Mouse (Mus musculus): ENCODE data around the gene Slc11a1.

The Slc11a1 gene

DNA sequence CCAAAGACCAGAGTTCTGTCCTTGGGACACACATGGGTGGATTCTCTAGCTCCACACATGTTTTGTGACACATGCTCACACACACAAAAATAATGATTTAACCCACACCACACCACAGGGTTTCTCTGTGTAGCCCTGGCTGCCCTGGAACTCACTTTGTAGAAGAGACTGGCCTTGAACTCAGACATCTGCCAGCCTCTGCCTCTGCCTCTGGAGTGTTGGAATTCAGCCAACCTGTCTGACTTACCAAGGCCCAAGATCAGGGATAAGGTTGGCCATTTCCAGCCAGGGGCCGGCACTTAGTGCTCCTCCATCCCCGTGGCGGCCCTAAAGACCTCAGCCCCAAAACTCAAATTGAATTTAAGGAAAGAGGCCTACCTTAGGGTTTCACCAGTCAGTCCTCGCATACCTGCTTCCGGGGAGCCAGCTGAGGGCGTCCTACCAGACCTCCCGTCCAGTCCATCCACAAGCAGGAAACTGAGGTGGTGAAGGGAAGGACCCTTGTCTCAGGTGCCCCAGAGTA is 13.5 kb downstream of the Slc11a1 start:
- no peak for DNase-seq

DNA sequence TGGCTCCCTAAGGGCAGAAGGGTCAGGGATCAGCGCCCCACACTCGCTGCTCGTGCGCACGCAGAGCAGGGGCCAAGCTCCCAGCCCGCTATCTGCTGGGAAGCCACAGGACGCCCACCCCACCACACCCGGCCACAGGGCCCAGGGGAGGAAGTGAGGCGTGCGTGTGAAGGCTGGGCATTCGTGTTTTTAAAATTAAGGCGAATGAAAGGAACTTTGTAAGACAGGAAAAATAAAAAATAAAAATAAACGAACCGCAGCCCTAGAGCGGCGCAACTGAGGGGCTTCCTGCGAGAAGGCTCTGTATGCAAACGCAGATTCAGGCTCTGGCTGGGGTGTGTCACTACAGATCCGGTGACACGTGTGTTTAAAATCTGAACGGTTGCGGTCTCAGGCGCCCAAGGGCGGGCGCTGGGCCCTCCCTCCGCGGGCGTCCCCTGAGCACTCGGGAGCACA is 14.9 kb downstream of the Slc11a1 start:
- DNase-seq: peak; percentile 37

DNA sequence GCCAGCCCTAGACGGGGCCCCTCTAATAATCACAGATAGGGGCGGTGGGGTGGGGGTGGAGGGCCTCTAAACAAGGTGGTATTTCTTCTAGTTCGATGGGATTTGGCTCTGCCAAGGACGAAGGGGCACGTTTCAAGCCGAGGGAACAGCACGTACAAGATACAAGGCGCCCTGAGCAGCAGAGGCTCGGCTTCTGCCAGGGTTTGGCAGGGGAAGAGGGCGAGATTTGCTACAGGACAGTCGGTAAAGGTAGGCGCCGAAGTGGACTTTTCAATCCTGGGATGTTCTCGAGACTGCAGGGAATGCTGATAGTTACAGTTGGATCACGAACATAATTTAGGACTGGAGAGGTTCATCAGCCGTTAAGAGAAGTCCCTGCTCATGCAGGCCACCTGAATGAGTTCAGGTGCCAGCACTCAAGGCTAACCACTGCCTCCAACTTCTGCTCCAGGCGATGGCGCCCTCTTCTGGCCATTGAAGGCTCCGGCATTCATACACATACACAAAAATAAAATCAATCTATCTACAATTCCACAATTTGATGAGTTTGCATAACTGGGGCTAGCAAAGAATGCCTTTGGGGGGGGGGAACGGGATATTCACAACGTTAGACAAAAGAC is 15.4 kb downstream of the Slc11a1 start:
- DNase-seq: peak; percentile 72

DNA sequence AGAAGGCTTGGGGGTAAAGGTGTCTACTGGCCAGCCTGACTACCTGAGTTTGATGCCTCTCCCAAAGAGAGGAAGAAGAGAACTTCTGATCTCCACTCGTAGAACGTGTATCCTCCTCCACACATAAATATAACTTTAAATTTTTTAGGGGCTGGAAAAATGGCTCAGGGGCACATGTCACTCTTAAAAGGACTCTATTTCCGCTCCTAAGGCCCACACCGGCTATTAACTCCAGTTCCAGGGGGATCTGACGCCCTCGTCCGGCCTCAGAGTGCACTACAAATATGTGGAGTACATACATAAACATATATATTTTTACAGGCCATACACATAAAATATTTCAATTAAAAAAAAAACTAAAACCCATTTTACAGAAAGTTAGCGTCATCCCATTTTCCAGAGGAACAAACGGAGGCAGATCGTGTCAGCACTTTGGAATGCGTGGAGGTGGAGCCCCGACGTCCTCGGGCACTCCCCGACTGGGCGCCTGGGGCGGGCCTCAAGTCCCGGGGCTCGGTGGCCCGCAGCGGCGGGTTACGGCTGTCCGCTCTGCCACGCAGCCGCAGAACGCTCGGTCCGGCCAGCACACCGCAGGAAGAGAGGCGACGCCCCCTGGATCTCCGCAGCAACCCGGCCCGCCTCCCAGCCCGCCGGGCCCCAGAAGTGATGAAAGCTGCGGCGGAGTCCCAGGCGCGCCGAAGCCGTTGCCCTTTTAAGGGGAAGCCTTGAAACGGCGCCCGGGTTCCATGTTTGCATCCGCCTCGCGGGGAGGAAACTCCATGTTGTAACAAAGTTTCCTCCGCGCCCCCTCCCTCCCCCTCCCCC is 16.1 kb downstream of the Slc11a1 start, which contains the start of gene Ctdsp1:
Gene Ctdsp1, plus strand, starts transcription at position 586 of the 825 bp plus-strand sequence.
- DNase-seq: peak; percentile 97

DNA sequence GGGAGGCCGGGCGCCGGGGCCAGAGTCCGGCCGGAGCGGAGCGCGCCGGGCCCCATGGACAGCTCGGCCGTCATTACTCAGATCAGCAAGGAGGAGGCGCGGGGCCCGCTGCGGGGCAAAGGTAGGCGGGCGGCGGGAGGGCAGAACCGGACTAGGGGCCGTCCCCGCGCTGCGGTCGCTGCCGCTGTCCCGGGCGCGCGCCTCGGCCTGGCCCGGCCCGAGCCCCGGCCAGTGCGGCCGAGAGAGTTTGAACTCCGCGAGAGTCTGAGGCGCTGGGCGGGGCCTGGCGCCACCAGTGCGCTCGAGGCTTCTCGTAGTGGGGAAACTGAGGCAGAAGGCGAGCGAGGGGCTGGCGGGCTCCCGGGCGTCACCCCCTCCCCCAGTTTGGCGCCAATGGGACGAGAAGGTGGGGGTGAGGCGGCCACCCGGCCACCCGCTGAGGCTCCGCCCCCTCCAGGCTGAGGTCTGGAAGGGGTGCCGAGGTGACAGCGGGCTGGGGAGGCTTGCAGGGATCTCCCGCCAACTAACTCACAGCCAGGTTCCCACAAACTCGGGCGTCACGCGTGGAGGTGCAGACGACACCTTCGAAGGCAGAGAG is 16.9 kb downstream of the Slc11a1 start:
- DNase-seq: peak; percentile 88

DNA sequence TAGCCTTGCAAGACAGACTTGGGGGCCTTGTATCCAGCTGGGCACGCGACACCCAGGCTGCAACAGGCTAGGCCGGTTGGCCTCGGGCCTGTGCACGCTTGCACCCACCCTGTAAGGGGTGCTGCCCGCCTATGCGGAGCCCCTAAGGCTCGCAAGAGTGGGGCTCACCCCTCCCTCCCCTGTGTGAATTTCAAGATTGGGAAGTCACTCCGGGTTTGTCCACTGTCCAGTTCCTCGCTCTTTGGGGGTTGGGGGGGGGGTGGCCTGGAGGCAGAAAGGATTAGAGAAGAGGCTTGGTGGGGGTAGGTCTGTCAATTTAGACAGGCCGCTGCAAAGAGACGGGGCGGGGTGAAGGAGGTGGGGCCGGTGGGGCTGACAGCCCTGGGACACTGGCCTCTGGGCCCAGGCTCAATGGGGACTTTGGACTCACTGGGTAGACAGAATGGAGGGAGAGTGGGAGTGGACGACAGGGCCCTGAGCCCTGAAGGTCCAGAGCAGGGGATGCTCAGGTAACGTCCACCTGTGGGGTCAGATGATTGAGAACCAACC is 17.5 kb downstream of the Slc11a1 start:
- peak; percentile 64 for DNase-seq

DNA sequence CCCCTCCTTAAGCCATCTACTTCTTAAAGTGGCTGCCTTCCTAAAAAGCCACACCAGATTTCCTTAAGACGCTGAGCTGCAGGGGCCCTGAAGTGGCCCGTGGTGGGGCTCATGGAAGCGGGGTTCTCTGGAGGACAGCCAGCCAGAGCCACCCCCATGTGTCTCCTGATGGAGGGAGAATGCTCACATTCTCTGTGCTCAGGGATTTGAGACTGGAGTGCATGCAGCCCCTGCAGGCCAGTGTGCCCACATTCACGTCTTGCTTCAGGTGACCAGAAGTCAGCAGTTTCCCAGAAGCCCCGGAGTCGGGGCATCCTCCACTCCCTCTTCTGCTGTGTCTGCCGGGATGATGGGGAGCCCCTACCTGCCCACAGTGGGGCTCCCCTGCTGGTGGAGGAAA is 18.0 kb downstream of the Slc11a1 start:
- DNase-seq: no peak

DNA sequence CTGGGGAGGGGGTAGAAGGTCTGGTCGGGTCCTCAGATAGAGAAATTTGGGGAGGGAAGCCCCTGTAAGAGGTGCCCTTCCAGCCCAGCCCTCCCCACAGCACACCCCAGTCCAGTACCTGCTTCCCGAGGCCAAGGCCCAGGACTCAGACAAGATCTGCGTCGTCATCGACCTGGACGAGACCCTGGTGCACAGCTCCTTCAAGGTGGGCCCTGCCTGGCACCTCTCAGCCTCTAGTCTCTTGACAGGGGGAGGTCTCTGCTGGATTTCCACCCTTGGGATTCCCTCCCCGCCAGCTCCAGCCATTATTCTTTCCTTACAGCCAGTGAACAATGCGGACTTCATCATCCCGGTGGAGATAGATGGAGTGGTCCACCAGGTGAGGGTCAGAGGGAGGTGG is 18.7 kb downstream of the Slc11a1 start:
- DNase-seq: no peak

DNA sequence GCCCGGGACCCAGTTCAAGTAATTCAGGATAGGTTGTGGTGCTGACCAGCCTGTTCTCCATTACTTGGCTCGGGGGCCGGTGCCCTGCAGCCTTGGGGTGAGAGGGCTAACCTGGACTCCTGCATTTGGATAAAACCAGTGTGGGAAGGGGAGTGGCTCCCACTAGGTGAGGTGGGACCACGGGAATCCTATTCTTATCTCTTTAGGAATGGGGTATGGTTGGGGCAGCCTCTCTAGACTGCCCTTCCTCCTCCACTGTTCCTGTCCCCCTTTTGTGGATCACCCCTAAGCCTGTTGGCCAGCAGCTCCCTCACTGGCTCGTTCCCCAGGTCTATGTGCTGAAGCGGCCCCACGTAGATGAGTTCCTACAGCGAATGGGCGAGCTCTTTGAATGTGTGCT is 19.3 kb downstream of the Slc11a1 start:
- DNase-seq: no peak

DNA sequence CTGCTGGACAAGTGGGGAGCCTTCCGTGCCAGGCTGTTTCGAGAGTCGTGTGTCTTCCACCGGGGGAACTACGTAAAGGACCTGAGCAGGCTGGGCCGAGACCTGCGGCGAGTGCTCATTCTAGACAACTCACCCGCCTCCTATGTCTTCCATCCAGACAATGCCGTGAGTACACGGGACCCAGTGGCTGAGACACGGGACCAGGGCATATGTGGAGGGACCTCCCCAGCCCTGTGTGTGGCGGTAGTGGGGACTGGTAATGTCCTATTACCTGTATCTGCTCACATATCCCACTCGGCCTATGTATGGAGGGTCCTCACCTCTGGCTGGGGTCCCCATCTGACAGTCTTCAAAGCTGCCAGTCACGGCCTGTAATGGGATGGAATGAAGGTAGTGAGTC is 19.9 kb downstream of the Slc11a1 start:
- DNase-seq: no peak

DNA sequence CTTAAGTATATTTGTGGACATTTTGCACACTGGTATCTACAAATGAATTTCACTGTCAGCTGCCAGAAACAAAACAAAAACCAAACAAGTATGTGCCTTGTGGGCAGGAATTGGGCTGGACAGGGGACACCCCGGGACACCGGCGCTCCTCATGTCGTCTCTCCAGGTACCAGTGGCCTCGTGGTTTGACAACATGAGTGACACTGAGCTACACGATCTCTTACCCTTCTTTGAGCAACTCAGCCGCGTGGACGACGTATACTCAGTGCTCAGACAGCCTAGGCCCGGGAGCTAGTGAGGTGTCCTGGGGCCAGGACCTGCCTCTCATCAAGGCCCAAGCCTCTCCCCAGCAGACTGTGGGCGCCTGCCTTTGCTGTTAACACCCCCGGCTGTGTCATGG is 20.3 kb downstream of the Slc11a1 start:
- DNase-seq: no peak

DNA sequence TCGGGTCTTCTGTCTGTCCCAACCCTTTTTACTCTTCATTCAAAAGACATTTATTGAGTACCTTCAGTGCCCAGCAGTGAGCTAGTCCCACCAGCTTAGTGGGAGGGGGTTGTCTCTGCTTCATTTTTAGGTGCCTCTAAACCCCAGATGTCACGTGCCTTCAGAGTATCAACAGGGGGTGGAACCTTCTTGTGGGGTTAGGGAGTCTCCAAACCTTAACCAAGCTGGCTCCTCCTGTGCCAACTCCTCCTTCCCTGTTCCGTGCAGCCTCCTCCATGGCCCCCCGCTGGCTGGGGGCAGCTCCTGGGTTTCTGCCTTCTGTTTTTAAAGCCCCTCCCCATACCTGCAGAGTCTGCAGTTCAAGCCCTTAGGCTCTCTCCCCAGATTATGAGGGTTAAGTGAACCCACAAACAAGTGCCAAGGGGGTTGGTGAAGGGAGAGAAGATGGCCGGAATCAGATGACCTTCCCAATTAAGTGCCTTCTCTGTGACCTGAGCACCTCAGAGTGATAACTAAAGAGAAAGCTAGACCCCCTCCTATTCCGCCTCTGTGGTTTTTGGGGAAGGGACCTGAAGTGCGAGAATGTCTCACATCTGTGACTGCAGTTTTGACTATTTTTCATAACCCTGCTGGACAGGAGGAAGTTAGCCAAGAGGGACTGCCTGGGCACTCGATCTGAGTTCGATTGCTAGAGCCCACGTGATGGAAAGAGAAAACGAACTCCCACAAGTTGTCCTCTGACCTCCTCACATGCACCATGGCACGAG is 21.6 kb downstream of the Slc11a1 start:
- DNase-seq: peak; percentile 73

DNA sequence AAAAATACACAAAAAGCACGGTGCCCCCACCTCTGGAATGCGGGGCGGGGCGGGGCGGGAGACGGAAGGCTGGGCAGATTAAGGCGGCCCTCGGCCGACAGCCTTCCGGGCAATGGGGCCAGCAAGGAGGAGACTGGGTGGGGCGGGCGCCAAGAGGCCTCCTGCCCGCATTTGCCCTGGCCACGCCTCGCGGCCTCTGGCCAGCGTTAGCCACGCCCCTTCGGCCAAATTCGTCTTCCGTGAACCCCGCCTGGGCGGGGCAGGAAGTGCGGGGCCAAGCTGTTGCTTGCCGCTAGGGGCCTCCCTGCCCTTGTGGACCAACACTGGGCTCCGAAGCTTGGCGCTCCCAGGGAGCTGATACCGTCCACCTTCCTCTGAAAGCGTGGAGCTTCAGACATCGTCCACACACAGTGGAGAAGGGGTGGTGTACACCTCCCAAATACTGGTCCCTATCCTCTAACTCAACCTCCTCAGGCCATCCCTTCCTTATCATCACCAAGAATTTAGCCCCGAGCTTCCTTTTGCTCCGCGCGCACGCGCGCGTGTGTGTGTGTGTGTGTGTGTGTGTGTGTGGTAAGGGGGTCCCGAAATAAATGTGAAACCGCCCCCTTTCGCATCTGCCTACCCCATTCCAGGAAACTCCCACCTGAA is 22.4 kb downstream of the Slc11a1 start:
- DNase-seq: peak; percentile 99

DNA sequence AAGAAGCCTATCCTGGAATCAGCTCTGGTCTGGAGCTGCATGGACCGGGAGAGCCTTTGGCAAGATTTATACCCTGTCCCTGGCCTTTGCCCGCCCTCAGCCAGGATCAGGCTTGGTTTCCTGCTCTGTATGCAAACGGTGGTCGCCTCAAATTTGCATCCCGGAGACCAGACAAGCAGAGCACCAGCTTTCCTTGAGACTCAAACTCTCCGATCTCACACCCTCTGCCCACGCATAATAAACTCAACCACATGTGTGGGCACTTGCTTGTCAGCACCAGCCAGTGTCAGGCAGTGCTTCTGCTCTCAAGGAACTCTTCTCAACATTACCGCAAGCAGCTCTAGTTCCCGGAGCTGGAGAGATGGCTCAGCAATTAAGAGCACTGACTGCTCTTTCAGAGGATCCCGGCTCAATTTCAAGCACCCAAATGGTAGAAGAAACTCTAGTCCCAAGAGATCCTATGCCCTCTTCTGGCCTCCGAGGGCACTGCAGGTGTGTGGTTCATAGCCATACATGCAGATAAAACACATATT is 23.0 kb downstream of the Slc11a1 start:
- DNase-seq: peak; percentile 81

DNA sequence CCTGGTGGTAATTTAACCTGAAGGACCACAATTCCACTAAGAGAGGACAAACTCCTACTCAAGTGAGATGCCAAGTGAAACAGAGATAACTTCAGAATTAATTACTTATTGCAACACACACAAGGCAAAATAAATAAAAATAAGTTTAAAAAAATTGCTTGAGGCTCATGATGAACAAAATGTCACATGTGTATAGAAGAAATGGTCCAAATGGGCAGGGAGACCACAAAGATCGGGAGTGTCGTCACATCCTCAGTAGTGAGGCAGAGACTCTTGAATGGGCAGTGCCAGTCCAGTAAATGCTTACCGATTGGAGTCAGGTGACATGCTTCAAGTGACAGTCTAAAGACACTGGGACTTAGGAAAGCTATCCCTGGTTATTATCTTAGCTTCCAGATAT is 25.5 kb downstream of the Slc11a1 start:
- DNase-seq: no peak

DNA sequence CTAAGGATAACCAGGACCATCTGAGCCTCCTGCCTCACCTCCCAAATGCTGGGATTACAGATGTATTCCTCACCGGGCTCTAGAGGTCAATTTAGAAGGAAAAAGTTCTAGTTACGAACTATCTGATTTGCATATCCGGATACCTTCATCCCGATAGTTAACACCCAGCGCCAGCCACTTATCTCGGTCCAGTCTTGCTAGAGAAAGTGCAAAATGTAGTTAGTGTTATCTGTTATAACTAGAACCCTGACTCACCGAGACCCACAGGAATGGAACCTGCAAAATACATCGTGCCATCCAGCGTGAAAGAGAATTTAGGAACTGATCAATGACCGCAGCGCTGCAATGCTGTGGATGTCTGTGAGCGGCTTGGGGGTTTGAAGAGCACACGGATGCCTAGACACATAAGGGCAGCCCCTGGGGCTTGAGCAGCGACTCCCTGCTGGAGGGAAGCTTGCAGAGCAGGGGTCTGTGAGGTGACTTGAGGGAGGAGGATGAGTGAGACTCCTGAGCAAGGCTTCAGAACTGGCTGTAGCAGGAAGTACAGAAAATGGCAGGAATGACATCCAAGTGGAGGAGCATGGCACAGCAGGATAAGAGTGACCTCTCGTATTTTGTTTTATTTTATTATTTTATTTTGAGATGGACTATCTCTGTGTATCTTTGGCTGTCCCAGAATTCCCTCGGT is 26.2 kb downstream of the Slc11a1 start:
- no peak for DNase-seq

DNA sequence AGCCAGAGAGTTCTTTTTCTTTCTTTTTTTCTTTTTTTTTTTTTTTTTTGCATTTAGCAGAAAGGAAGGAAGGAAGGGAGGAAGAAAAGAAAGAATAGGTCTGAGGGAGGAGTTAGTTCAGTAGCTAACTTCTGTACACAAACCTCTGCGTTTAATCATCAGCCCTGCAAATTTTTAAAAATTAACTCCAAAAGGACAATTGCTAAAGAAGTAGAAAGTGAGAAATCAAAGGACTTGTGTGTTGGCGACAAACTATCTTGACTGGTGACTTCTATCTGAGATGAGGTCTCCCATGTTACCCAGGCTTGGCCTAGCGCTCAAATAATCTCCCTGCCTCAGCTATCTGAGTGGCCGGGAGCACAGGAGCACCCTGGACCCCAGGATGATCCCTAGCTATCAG is 29.2 kb downstream of the Slc11a1 start:
- no peak for DNase-seq

DNA sequence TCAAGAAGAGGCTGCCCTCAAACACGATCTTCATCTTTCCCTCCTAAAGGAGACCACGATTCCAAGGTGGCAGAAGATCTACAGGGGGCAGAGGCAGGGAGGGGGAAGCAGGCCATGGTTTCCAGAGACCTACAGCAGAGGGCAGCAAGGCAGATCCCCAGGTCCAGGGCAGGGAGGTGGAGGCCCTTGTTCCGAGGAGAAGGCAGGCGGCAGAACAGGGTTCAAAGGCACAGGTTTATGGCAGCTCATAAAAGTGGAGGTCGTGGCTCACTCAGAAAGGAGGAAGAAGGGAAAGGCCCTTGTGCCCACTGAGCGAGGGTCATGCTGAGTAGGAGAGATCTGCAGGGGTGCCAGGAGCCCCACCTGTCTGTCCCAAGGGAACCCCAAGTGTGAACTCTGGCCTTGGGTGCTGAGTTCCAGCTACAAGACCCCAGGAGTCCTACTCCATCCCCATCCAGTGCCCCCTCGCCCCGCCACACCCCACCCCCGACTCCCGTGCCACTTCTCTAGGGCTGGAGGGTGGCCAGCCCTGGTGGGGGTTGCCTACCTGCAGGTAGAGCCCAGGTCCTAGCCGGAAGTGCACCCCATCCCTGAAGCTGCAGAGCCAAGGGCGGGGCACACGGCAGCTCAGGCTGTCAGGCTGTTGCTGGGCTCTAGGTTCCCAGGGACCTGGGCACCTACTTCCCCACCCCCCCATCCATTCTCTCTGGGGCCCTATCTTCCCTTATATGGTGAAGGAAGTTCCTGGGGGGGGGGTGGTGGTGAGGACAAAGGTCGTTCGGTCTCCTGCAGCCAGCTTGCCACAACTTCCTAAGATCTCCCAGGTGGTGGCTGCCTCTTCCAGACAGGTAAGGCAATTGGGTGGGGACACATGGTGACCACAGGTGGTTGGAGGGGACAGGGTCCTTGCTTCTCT is 33.9 kb downstream of the Slc11a1 start, which contains the start of gene Vil1:
Gene Vil1, plus strand, starts transcription at position 788 of the 916 bp plus-strand sequence.
- DNase-seq: no peak

DNA sequence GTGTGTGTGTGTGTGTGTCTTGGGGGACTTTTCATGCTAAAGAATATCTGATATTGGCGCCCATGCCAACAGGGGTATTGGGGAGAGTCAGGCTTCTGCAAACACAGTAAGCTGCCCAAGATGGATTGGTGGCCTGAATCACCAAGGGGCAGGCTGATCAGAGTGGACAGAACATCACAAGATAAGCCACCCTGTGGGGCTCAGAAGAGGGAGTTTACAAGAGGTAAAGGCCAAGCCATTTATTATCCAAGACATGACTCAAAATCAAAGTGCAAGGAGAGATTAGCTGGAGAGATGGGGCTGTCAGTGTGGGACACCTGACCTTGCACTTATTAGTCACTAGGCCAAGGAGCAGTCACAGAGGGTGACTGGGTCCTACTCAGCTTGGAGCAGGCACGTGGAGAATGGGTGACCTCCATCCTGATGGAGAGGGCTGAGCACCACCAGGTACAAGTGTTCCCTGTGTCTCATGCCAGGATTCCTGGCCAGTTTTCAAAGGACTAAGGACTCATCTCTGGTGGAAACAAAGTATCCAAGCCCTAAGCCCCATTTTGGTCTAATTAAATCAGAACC is 36.8 kb downstream of the Slc11a1 start:
- no peak for DNase-seq

DNA sequence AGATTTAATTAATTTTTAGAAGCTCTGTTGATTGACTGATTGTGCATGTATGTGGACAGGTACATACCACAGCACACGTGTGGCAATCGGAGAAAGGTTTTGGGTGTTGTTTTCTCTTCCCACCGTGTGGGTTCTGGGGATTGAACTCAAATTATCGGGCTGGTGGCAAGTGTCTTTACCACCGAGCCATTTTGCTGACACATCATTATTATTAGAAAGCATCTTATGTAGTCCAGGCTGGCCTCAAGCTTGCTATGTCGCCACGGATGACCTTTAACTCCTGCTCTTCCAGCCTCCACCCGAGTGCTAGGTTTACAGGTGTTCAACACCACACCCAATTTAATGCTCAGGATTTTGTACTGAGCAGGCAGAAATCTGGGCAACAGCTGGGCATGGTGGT is 37.7 kb downstream of the Slc11a1 start:
- no peak for DNase-seq

Measured in kidney, adult 18-20 months (tissue).